Mouse (Mus musculus): ENCODE measurements around the gene Stim1. TPM values are rescaled to one million over a fixed set of nuclear protein-coding genes. Genes with fewer than 3 reads are reported as not detected.
A peak's percentile ranks its signal among the peaks of the same experiment; 100 is the strongest.

Gene Stim1
- polyA plus RNA-seq, 1 experiment from 2014 or later = 15.2 TPM

DNA sequence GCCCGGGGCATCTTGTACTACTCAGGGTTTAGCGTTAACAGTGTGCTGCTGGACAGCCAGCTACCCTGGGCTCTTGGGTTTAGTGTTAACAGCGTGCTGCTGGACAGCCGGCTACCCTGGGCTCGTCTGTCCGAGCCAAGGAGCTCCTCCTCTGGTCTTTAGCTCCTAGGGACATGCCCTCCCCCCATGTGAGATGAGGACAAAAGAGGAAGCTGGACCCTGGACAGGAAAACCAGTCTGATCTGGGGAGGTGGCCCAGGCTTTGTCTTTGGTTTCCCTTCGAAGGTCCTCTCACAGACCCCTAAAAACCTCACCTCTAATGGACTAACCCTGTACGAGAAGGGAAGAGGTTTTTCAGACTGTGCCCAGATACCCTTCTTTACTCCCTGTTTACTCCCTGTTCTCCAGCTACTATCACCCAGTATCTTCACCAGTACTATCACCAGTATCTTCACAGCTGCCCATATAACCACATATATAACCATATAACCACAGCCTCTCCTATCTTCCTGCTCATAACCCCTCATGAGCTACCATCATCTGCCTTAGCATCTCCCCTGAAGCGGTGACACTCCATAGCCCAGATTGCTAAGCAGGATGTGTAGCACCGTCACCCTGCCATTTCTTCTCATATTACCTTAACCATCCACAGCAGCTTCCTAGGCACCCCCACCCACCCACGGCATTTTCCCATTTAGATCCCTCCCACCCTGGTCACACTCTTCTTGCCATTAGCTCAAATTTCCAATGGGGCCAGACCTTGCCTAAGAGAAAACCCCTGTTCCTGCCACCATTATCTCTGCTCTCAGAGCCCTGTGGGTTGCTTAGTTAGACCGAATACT is 20.4 kb upstream of the Stim1 start:
- Histone ChIP-seq H3K4me1 (replicated peaks; ENCODE audit: control insufficient read depth, insufficient read depth, low read length) (peaks cover 15% of the 10 kb centered on the region; the same call in 1 of the 2 replicates), H3K9ac (no peak overlapping the region), H3K27me3 (ENCODE audit: control insufficient read depth, insufficient read depth, low read length) (no peaks in the 10 kb centered on the region), H3K27ac (no peak overlapping the region), H3K4me2 (replicated peaks) (no peak overlapping the region), H3K36me3 (replicated peaks; ENCODE audit: control insufficient read depth, insufficient read depth) (no peaks in the 10 kb centered on the region), H3K9me3 (ENCODE audit: control insufficient read depth, low read length) (no peaks in the 10 kb centered on the region), H3K4me3 (replicated peaks; ENCODE audit: low read length) (no peak overlapping the region)
- DNase-seq (ENCODE audit: low spot score) (no peak), ATAC-seq (ENCODE audit: low FRiP score) (no peak)
- WGBS = 64% methylated on average over 12 of the region's 12 CpGs

DNA sequence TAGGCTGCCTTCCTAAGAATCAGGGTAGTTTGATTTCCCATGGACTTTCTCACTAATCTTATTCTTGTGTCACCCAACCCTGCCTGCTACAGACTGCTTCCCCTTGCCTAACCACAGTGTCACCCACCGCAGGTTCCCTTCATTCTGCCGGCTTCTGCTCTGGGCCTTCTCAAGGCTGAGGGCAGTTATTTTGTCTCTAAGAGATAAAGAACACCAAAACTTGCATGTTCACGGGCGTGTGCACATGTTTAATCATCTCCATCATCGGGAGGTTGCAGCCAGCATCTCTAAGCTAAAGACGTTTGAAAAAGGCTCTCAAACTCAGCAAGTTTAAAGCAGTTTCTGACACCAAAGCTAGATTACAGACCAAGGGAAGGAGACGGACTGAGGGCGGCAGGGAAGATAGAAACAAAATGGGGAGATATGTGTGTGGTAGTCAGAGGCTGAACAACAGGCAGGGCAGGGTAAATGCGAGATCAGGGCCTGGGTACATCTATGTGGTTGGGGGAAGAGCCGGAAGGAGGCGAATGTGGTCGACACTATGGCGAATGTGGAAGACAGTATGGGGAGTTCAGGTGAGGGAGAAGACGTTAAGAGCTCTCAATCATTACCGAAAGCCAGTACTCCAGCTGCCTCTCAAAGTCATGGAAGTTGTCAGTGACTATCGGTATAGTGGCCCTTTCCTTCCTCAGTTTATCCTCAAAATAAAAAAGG is 18.8 kb upstream of the Stim1 start:
- WGBS = 35% methylated on average over 16 of the region's 16 CpGs
- no peaks in the 10 kb centered on the region for H3K27me3 ChIP-seq (ENCODE audit: control insufficient read depth, insufficient read depth, low read length)
- H3K9me3 ChIP-seq (ENCODE audit: control insufficient read depth, low read length) = no peaks in the 10 kb centered on the region
- no peak for DNase-seq (ENCODE audit: low spot score)
- peak overlapping the region; percentile 78 for H3K4me3 ChIP-seq (replicated peaks; ENCODE audit: low read length)
- no peaks in the 10 kb centered on the region for H3K36me3 ChIP-seq (replicated peaks; ENCODE audit: control insufficient read depth, insufficient read depth)
- H3K27ac ChIP-seq = no peak overlapping the region
- H3K9ac ChIP-seq = peak overlapping the region; percentile 89; the same call in 1 of the 2 replicates
- ATAC-seq (ENCODE audit: low FRiP score) = no peak
- H3K4me2 ChIP-seq (replicated peaks) = peak overlapping the region; percentile 98
- H3K4me1 ChIP-seq (replicated peaks; ENCODE audit: control insufficient read depth, insufficient read depth, low read length) = peaks cover 15% of the 10 kb centered on the region; the same call in 1 of the 2 replicates

DNA sequence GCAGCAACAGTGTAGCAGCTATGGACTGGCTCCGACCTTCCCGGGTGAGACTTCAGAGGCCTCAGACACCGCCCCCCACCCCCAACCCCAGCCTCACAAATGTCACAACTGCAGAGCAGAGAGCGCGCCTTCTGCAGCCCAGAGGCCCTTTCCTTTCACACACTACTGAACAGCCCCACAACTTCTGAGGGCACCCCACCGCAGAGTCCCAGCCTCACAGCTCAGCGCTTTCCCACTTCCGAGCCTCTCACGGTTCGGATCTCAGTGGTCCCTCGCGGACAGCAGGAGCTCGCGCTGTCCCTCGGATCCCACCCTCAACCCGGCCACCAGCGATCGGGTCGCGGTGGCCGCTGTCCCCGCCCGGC is 18.1 kb upstream of the Stim1 start:
- peak; percentile 26 for DNase-seq (ENCODE audit: low spot score)
- 2% methylated on average over 23 of the region's 23 CpGs for WGBS

DNA sequence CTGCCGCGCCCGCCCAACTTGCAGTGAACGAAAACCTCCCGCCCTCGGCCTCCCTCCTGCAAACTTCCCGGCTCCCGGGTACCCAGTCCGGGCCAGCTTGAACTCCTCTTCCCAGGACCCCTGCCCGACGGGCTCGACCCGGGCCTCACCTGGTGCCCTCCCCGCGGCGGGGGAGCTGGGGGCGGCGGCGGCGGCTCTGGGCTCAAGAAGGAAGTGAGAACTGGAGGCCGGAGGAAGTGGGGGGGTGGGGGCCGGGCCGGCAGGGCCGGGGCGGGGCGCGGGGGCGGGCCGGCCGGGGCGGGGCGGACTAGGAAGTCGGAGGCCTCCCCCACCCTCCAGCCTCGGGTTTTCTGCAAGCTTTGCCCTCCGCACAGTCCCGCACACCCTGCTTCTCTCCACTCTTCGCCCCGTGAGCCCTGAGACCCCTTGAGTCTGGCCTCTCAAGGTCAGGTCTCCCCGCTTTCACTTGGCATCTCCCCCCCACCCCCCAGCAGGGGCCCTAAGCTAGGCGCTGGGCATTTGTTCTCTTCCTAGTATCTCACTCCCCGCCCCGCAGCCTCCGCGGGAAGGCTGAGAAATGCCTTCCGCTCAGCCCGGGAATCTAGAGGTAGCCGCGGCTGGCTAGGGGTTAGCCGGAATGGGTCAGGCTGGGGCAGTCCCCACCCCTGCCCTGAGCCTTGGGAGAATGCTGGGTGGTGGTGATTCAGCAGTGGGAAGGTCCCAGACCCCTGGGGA is 17.5 kb upstream of the Stim1 start:
- WGBS = 1% methylated on average over 33 of the region's 49 CpGs
- peak overlapping the region; percentile 89 for H3K9ac ChIP-seq
- peak overlapping the region; percentile 78 for H3K4me3 ChIP-seq (replicated peaks; ENCODE audit: low read length)
- H3K36me3 ChIP-seq (replicated peaks; ENCODE audit: control insufficient read depth, insufficient read depth) = no peaks in the 10 kb centered on the region
- peak; percentile 76 for ATAC-seq (ENCODE audit: low FRiP score)
- peak overlapping the region; percentile 98 for H3K4me2 ChIP-seq (replicated peaks)
- peaks cover 15% of the 10 kb centered on the region; the same call in 1 of the 2 replicates for H3K4me1 ChIP-seq (replicated peaks; ENCODE audit: control insufficient read depth, insufficient read depth, low read length)
- H3K27ac ChIP-seq = peak overlapping the region; percentile 79
- H3K9me3 ChIP-seq (ENCODE audit: control insufficient read depth, low read length) = no peaks in the 10 kb centered on the region
- no peaks in the 10 kb centered on the region for H3K27me3 ChIP-seq (ENCODE audit: control insufficient read depth, insufficient read depth, low read length)
- DNase-seq (ENCODE audit: low spot score) = peak; percentile 41

More for the DNA sequence above, 18.1 kb upstream of the Stim1 start:
- H3K27ac ChIP-seq = peak overlapping the region; percentile 79
- peak overlapping the region; percentile 89 for H3K9ac ChIP-seq
- peak overlapping the region; percentile 78 for H3K4me3 ChIP-seq (replicated peaks; ENCODE audit: low read length)
- H3K4me1 ChIP-seq (replicated peaks; ENCODE audit: control insufficient read depth, insufficient read depth, low read length) = peaks cover 15% of the 10 kb centered on the region; the same call in 1 of the 2 replicates
- ATAC-seq (ENCODE audit: low FRiP score) = peak; percentile 45
- no peaks in the 10 kb centered on the region for H3K36me3 ChIP-seq (replicated peaks; ENCODE audit: control insufficient read depth, insufficient read depth)
- H3K27me3 ChIP-seq (ENCODE audit: control insufficient read depth, insufficient read depth, low read length) = no peaks in the 10 kb centered on the region
- H3K4me2 ChIP-seq (replicated peaks) = peak overlapping the region; percentile 98
- no peaks in the 10 kb centered on the region for H3K9me3 ChIP-seq (ENCODE audit: control insufficient read depth, low read length)

DNA sequence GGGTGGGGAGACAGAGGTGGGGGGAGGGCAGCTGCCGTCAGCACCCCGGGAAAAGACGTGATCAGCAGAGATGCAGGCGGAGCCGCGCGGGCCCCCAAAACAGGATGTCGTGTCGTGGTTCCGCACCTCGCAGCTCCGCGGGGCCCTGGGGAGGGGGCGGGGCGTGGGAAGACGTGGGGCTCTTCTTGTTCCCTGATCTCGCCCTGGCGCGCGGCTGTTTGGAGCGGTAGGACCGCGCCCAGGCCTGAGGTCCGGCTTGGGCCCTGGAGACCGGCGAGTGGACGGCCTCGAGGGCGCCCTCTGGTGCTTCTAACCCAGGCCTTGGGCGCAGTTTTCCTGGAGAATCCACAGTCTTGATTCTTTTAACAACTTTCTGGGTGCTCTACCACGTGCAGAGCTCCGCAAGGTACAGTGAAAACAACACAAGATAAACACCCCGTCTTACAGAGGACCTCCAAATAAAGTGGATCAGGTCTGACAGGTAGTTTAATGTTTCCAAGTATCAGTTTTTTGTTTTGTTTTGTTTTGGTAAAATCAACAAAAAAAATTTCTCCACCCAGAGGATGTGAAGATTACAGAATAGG is 16.9 kb upstream of the Stim1 start:
- DNase-seq (ENCODE audit: low spot score) (peak; percentile 78), ATAC-seq (ENCODE audit: low FRiP score) (peak; percentile 72)
- Histone ChIP-seq H3K27me3 (ENCODE audit: control insufficient read depth, insufficient read depth, low read length) (no peaks in the 10 kb centered on the region), H3K4me1 (replicated peaks; ENCODE audit: control insufficient read depth, insufficient read depth, low read length) (peaks cover 15% of the 10 kb centered on the region; the same call in 1 of the 2 replicates), H3K36me3 (replicated peaks; ENCODE audit: control insufficient read depth, insufficient read depth) (no peaks in the 10 kb centered on the region), H3K27ac (peak overlapping the region; percentile 79), H3K4me3 (replicated peaks; ENCODE audit: low read length) (peak overlapping the region; percentile 78), H3K9ac (peak overlapping the region; percentile 89), H3K9me3 (ENCODE audit: control insufficient read depth, low read length) (no peaks in the 10 kb centered on the region), H3K4me2 (replicated peaks) (peak overlapping the region; percentile 98)
- WGBS = under 1% methylated on average over 33 of the region's 33 CpGs

DNA sequence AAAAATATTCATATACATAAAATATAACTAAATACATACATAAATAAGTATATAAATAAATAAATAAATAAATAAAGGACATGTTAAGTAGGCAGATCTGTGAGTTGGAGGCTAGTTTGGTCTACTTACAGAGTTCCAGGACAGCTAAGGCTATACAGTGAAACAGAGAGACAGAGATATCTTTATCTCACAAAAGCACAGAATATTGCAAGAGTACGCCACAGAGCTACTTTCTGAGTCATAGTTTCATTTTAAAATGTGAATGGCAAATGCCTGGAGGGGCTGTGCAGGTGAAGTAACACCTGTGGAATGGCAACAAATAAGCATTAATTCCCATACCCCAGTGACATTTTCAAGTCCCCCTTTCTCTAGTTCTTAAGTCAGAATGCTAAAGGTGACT is 14.0 kb upstream of the Stim1 start:
- Histone ChIP-seq H3K27ac (no peak overlapping the region), H3K27me3 (ENCODE audit: control insufficient read depth, insufficient read depth, low read length) (no peaks in the 10 kb centered on the region), H3K4me1 (replicated peaks; ENCODE audit: control insufficient read depth, insufficient read depth, low read length) (peaks cover 11% of the 10 kb centered on the region; the same call in 1 of the 2 replicates), H3K36me3 (replicated peaks; ENCODE audit: control insufficient read depth, insufficient read depth) (no peaks in the 10 kb centered on the region), H3K9me3 (ENCODE audit: control insufficient read depth, low read length) (no peaks in the 10 kb centered on the region), H3K9ac (no peak overlapping the region), H3K4me3 (replicated peaks; ENCODE audit: low read length) (no peak overlapping the region), H3K4me2 (replicated peaks) (no peak overlapping the region)
- 94% methylated on average over 1 of the region's 1 CpGs for WGBS
- DNase-seq (ENCODE audit: low spot score) = no peak
- ATAC-seq (ENCODE audit: low FRiP score) = no peak

DNA sequence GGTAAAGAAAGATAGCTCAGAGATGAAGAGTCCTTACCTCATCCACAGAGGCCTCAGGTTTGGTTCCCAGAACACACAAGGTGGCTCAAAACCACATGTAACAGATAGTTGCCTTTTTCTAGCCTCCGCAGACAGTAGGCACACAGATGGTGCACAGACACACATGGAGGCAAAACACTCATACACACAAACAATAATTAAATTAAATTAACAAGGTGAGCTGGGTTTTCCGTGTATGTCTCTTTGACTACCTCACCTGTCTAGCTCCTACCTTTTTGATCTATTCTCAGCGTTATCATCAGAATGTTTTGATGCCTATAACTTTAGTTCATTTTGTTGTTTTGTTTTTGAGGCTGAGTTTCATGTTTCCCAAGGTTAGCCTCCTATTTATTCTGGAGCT is 11.7 kb upstream of the Stim1 start, which contains the start of gene Rhog:
Gene Rhog (minus strand): TSS at position 101 of the 400 bp plus-strand sequence.
- Histone ChIP-seq H3K36me3 (replicated peaks; ENCODE audit: control insufficient read depth, insufficient read depth) (no peaks in the 10 kb centered on the region), H3K4me3 (replicated peaks; ENCODE audit: low read length) (no peak within 1 kb of the TSS), H3K4me2 (replicated peaks) (no peak within 1 kb of the TSS), H3K27ac (no peak within 1 kb of the TSS), H3K4me1 (replicated peaks; ENCODE audit: control insufficient read depth, insufficient read depth, low read length) (peaks cover 5% of the 10 kb centered on the region; the same call in 1 of the 2 replicates), H3K27me3 (ENCODE audit: control insufficient read depth, insufficient read depth, low read length) (no peaks in the 10 kb centered on the region), H3K9me3 (ENCODE audit: control insufficient read depth, low read length) (no peaks in the 10 kb centered on the region), H3K9ac (no peak within 1 kb of the TSS)
- 87% methylated on average over 3 of the region's 3 CpGs for WGBS
- ATAC-seq (ENCODE audit: low FRiP score) = no peak
- no peak for DNase-seq (ENCODE audit: low spot score)

DNA sequence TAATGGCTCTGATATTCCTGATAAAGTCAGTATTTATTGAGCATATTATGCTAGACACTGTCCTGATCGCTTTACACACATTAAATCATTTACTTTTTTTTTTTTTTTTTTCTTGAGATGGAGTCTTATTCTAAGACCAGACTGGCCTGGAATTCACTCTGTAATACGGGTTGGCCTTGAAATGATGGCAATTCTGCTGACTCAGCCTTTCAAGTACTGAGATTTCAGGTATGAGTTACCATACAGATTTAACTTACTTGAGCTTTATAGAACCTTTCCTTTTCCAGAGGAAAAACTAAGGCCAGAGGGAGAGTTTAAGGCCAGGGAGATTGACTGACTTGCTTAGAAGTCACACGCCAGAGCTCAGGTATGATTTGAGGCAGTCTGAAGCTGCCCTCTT is 11.0 kb upstream of the Stim1 start:
- no peaks in the 10 kb centered on the region for H3K36me3 ChIP-seq (replicated peaks; ENCODE audit: control insufficient read depth, insufficient read depth)
- H3K4me2 ChIP-seq (replicated peaks) = no peak overlapping the region
- ATAC-seq (ENCODE audit: low FRiP score) = no peak
- H3K9me3 ChIP-seq (ENCODE audit: control insufficient read depth, low read length) = no peaks in the 10 kb centered on the region
- H3K27me3 ChIP-seq (ENCODE audit: control insufficient read depth, insufficient read depth, low read length) = no peaks in the 10 kb centered on the region
- WGBS = 81% methylated on average over 3 of the region's 3 CpGs
- H3K9ac ChIP-seq = no peak overlapping the region
- no peak for DNase-seq (ENCODE audit: low spot score)
- no peak overlapping the region for H3K4me3 ChIP-seq (replicated peaks; ENCODE audit: low read length)
- H3K4me1 ChIP-seq (replicated peaks; ENCODE audit: control insufficient read depth, insufficient read depth, low read length) = no peaks in the 10 kb centered on the region
- no peak overlapping the region for H3K27ac ChIP-seq

All from hindbrain, embryonic 14.5 days (tissue).